Mouse (Mus musculus): ENCODE measurements at regions not wholly inside any gene's neighbourhood (a gene's known extent, or its start where the extent isn't known, plus 50 kb on each side); places are given as distances from the start of the nearest gene placed in this dataset.

DNA sequence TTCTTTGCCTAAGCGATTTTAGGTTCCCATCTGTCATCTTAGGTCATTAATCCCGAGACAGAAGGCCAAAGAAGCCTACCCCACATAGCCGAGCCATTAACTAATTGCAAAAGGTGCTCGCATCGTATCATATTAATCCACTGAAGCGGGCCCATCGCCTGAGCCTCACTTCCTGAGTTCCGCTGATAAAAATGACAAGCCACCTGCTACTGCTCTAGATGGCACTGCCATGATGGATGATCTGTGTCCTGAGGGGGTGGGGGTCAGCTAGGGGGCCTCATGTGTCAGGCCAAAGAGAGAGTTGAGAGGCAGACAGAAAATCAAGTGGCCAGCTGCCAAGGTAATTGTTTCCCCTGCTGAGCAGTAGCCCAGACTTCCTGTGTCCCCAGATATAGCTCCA, 248.7 kb downstream of the H2al1j start:
- TF ChIP-seq POLR2A (IDR thresholded peaks at IDR 0.05; ENCODE audit: insufficient read depth, low read depth, low read length), result no peak
- no peak for TF ChIP-seq CTCF (IDR thresholded peaks at IDR 0.05; ENCODE audit: insufficient read depth, low read depth, low read length)
